Mouse (Mus musculus) thymus, adult 2 months (tissue): ENCODE measurements around the gene Rgs10.

Source experiments
- CTCF ChIP-seq: fragments of 200-500 bp; IDR thresholded peaks from 2 replicates; pipeline ENCODE4 v1.5.1; 2012; ENCODE audit warnings: mild to moderate bottlenecking, control low read depth, low read length, moderate library complexity, borderline replicate concordance; ENCODE audit not compliant: control insufficient read depth, poor library complexity, insufficient read depth; ENCODE audit errors: extremely low read depth
- POLR2A ChIP-seq: fragments of 200-500 bp; IDR thresholded peaks from 2 replicates; pipeline ENCODE4 v1.6.1; 2012; ENCODE audit warnings: mild to moderate bottlenecking, low read length, control low read depth, moderate library complexity; ENCODE audit not compliant: control insufficient read depth, poor library complexity, insufficient read depth; ENCODE audit errors: extremely low read depth

DNA sequence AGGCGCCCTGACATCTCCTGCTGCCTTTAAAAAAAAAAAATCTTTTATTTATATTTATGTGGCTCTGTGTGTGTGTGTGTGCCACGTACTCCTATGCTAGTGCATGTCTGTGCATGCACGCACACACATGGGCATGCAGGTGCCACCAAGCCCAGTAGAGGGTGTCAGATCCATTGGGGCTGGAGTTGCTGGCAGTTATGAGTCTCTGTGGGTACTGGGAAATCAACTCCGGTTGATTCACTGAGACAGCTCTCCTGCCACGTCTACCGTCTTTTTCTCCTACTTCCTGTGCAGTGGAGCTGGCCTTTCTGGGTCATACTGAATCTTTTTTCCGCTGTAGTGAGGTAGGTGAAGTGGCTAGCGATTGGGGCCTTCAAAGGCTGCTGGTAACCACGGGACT lies 58.8 kb downstream of the Rgs10 start:
- TF ChIP-seq POLR2A (no peak), CTCF (peak; percentile 35; the same call in 1 of the 2 replicates)
